Mouse (Mus musculus): ENCODE data around the gene Lcmt2. TPM values are rescaled to one million over a fixed set of nuclear protein-coding genes. Genes with fewer than 3 reads are reported as not detected.

The Lcmt2 gene
- 19.3 and 19.8 TPM in 2 replicates for polyA plus RNA-seq (2015; fragmentation: Nextera tagmentation; extraction: Ambion mirVana)

DNA sequence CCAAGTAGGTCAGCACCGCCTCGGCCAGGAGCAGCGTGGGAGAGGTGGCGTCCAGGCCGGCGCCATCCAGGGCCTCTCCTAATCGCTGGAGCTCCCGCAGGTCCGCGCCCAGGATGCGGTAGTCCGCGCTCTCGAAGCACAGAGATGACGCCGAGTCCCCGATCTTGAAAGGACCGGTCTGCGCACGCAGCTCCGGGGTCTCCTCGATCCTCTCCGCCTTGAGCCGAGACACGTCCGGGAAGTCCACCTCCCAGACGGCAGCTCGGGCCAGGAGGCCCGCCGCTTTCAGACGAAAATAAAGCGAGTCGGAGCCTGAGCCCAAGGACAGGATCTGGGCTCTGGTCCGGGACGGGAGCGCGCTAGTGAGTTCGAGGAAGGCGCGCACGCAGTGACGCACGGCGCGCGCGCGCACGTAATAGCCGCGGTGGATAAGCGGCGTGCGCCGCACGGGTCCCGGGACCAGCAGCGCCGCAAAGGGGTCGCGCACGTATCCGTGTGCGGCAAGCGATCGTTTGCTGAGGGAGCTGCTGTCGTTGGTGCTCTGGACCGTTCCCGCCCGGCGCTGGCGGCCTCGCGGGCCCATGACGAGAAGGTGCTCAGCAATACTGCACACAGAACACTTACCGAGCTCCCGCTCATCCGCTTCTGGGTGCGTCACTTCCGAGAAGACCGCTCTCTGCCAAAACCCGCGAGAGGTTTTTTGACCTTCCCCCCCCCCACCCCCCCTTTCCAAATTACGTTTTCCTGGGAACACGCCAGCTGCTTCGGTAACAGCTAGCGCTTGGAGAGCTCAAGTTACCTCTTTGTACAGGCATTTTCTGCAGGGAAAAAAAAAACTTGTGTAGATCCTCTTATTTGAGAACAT lies at the start of gene Lcmt2, which contains the start of gene Adal:
TSS of gene Lcmt2 (minus strand) at position 636 of the 865 bp plus-strand sequence.
TSS of gene Adal (plus strand) at position 411 of the 865 bp plus-strand sequence.
- Histone ChIP-seq H3K4me1 (ENCODE audit: control insufficient read depth, insufficient read depth, low read length) (peaks cover 15% of the 10 kb centered on the region), H3K4me2 (ENCODE audit: low read depth, low read length) (peak within 1 kb of the TSS; percentile 88), H3K36me3 (ENCODE audit: control insufficient read depth, insufficient read depth, low read length) (peaks cover 6% of the 10 kb centered on the region), H3K9ac (ENCODE audit: low read depth, low read length) (peak within 1 kb of the TSS; percentile 95), H3K27ac (ENCODE audit: low read length) (peak within 1 kb of the TSS; percentile 99), H3K27me3 (replicated peaks; ENCODE audit: control insufficient read depth, insufficient read depth, low read length) (no peaks in the 10 kb centered on the region), H3K9me3 (ENCODE audit: control insufficient read depth, low read length) (no peaks in the 10 kb centered on the region), H3K4me3 (ENCODE audit: low read length) (peak within 1 kb of the TSS; percentile 73)
- peak; percentile 97 for ATAC-seq
- WGBS = under 1% methylated on average over 87 of the region's 87 CpGs

DNA sequence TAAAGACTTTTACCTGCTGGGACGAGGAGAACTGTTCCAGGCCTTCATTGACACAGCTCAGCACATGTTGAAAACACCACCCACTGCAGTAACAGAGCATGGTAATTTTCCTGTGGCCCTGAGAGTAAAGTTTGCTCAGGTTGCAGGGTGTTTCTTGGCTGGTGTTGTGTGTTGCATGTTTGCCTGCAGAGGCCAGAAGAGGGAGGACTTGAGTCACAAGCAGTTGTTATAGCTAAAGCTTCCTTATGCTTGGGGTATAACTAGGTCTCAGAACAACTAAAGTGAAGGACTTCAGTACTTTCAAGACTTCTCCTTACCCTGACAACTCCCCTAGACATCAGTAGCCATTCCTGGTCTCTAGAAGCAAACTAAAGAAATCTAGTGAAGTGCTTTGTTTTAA lies 48.1 kb upstream of the Lcmt2 start:
- H3K36me3 ChIP-seq (ENCODE audit: control insufficient read depth, insufficient read depth, low read length) = peaks cover 7% of the 10 kb centered on the region
- WGBS = 76% methylated on average over 1 of the region's 1 CpGs
- ATAC-seq = no peak

DNA sequence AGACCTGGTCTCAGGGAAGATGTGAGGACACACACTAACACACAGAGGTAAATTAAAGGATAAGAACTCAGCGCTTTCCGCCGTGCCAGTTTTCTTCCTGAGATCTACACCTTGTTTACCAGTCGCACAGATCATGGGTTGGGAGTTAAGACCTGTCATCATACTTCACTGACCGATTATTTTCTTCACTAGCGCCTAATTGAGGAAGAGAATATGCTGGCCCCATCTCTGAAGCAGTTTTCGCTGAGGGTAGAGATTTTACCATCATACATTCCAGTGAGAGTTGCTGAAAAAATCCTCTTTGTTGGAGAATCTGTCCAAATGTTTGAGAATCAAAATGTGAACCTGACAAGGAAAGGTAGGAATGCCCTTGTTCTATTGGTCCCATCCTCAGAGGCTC lies 43.7 kb upstream of the Lcmt2 start:
- Histone ChIP-seq H3K27me3 (replicated peaks; ENCODE audit: control insufficient read depth, insufficient read depth, low read length) (no peaks in the 10 kb centered on the region), H3K36me3 (ENCODE audit: control insufficient read depth, insufficient read depth, low read length) (no peaks in the 10 kb centered on the region; the same call in none of the 2 replicates), H3K4me3 (ENCODE audit: low read length) (no peak overlapping the region), H3K9me3 (ENCODE audit: control insufficient read depth, low read length) (no peaks in the 10 kb centered on the region), H3K4me1 (ENCODE audit: control insufficient read depth, insufficient read depth, low read length) (no peaks in the 10 kb centered on the region), H3K4me2 (ENCODE audit: low read depth, low read length) (no peak overlapping the region), H3K9ac (ENCODE audit: low read depth, low read length) (no peak overlapping the region), H3K27ac (ENCODE audit: low read length) (no peak overlapping the region)
- WGBS = 96% methylated on average over 7 of the region's 7 CpGs
- ATAC-seq = no peak

More for the DNA sequence above, 48.1 kb upstream of the Lcmt2 start:
- no peak overlapping the region for H3K27ac ChIP-seq (ENCODE audit: low read length)
- H3K4me2 ChIP-seq (ENCODE audit: low read depth, low read length) = no peak overlapping the region
- no peaks in the 10 kb centered on the region for H3K4me1 ChIP-seq (ENCODE audit: control insufficient read depth, insufficient read depth, low read length)
- H3K4me3 ChIP-seq (ENCODE audit: low read length) = no peak overlapping the region
- no peak overlapping the region for H3K9ac ChIP-seq (ENCODE audit: low read depth, low read length)
- no peaks in the 10 kb centered on the region for H3K9me3 ChIP-seq (ENCODE audit: control insufficient read depth, low read length)
- no peaks in the 10 kb centered on the region for H3K27me3 ChIP-seq (replicated peaks; ENCODE audit: control insufficient read depth, insufficient read depth, low read length)

DNA sequence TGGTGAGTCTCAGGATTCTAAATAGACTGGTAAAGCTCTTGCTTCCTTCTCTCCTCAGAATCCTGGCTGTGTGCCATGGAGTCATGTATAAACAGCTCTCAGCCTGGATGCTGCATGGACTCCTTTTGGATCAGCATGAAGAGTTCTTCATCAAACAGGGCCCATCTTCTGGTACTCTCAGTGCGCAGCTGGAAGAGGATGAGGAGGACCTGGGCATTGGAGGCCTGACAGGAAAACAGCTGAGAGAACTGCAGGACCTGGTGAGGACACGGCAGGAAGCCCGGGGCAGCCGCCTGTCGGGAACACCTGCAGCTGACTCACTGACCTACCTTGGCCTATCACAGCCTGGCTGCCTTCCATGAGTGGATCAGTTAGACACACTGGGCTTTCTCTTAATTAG lies 43.0 kb upstream of the Lcmt2 start:
- H3K27ac ChIP-seq (ENCODE audit: low read length) = no peak overlapping the region
- H3K4me3 ChIP-seq (ENCODE audit: low read length) = no peak overlapping the region
- no peaks in the 10 kb centered on the region for H3K4me1 ChIP-seq (ENCODE audit: control insufficient read depth, insufficient read depth, low read length)
- H3K4me2 ChIP-seq (ENCODE audit: low read depth, low read length) = no peak overlapping the region
- ATAC-seq = no peak
- H3K36me3 ChIP-seq (ENCODE audit: control insufficient read depth, insufficient read depth, low read length) = peaks cover 2% of the 10 kb centered on the region
- H3K9ac ChIP-seq (ENCODE audit: low read depth, low read length) = no peak overlapping the region
- 80% methylated on average over 5 of the region's 5 CpGs for WGBS
- no peaks in the 10 kb centered on the region for H3K27me3 ChIP-seq (replicated peaks; ENCODE audit: control insufficient read depth, insufficient read depth, low read length)
- H3K9me3 ChIP-seq (ENCODE audit: control insufficient read depth, low read length) = no peaks in the 10 kb centered on the region

DNA sequence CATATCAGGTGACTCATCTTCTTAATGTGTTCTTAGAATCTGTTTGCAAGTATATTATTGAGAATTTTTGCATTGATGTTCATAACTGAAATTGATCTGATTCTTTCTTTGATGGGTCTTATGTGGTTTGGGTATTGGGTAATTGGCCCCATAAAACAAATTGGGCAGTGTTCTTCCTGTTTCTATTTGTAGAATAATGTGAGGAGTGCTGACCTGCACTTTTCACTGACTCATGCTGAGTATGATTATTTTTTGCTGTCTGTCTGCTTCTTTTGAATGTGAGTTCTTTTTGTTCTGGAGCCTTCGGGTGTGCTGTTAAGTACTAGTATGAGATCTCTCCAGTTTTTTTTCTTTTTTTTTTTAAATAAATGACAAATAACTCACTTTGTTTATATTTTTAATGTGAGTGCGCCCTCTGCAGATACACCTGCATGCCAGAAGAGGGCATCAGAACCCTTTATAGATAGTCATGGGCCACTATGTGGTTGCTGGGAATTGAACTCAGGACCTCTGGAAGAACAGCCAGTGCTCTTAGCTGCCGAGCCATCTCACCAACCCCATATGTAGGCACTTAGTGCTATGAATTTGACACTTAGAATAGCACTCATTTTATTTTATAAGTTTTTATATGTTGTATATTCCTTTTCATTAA lies 38.5 kb upstream of the Lcmt2 start:
- WGBS = 95% methylated on average over 3 of the region's 3 CpGs
- no peaks in the 10 kb centered on the region for H3K4me1 ChIP-seq (ENCODE audit: control insufficient read depth, insufficient read depth, low read length)
- no peaks in the 10 kb centered on the region for H3K27me3 ChIP-seq (replicated peaks; ENCODE audit: control insufficient read depth, insufficient read depth, low read length)
- no peak overlapping the region for H3K27ac ChIP-seq (ENCODE audit: low read length)
- no peak overlapping the region for H3K4me3 ChIP-seq (ENCODE audit: low read length)
- H3K36me3 ChIP-seq (ENCODE audit: control insufficient read depth, insufficient read depth, low read length) = peaks cover 15% of the 10 kb centered on the region
- H3K9ac ChIP-seq (ENCODE audit: low read depth, low read length) = no peak overlapping the region
- ATAC-seq = no peak
- H3K4me2 ChIP-seq (ENCODE audit: low read depth, low read length) = no peak overlapping the region
- no peaks in the 10 kb centered on the region for H3K9me3 ChIP-seq (ENCODE audit: control insufficient read depth, low read length)

DNA sequence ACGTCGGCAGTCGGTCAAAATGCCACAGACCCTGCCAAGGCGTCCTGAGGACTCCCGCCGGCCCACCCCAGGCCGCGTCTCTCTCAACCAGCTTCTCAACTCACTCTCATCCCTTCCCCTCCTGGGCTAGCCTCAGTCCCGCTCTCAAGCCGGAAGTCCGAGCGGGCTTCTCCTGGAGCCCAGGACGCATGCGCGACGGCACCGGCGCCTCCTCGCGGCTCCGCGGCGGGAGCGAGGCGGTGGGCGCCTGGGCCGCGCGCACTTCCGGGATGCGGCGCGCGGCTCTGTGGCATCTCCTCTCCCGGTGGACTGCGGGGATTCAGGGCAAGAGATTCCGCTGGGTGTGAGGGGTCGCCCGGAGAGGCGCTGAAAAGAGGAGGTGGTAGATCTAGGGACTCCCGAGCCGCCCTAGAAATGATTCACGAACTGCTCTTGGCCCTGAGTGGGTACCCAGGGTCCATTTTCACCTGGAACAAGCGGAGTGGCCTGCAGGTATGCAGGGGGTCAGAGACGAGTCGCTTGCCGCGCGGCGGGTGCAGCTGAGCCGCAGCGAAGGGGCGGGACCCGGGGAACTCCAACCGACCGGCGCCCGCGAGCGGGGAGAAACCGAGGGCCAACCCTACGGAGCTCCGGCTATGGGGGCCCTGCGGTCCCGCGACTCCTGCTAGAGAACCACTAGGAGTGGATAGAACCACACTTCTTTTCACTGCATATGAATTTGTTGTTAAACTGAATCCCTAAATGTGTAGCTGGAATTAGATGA lies 30.7 kb upstream of the Lcmt2 start, which contains the start of gene Zscan29:
TSS of gene Zscan29 (minus strand) at position 146 of the 763 bp plus-strand sequence.
- Histone ChIP-seq H3K4me1 (ENCODE audit: control insufficient read depth, insufficient read depth, low read length) (peaks cover 14% of the 10 kb centered on the region), H3K36me3 (ENCODE audit: control insufficient read depth, insufficient read depth, low read length) (peaks cover 6% of the 10 kb centered on the region), H3K9me3 (ENCODE audit: control insufficient read depth, low read length) (no peaks in the 10 kb centered on the region), H3K4me2 (ENCODE audit: low read depth, low read length) (peak within 1 kb of the TSS; percentile 86), H3K27me3 (replicated peaks; ENCODE audit: control insufficient read depth, insufficient read depth, low read length) (no peaks in the 10 kb centered on the region), H3K9ac (ENCODE audit: low read depth, low read length) (peak within 1 kb of the TSS; percentile 90), H3K27ac (ENCODE audit: low read length) (peak within 1 kb of the TSS; percentile 90), H3K4me3 (ENCODE audit: low read length) (peak within 1 kb of the TSS; percentile 88)
- peak; percentile 97 for ATAC-seq
- WGBS = under 1% methylated on average over 64 of the region's 66 CpGs

DNA sequence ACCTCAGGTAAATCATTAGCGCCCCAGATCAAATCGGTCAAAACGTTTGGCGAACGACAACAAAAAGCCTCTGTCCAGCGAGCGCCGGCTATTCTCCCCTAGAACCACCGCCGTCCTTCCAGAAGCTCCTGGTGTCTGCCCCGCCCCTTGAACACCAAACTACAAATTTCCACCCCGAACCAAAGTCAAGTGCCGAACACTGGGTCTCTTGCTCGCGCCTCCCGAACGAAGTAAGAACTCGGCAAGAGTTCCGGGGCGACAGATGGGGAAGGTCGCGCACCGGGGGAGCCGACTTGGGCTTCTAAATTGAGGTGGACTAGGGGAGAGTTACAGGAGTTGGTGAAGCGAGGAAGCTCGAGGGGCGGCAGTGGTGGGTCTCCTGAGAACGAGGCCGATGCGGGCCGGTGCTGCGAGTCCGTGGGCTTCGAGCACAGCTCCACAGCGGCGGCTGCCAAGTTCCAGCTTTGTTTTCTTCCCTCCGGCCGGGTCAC lies 30.1 kb upstream of the Lcmt2 start, which contains the start of gene Tubgcp4:
TSS of gene Tubgcp4 (plus strand) at position 174 of the 491 bp plus-strand sequence.
- Histone ChIP-seq H3K27ac (ENCODE audit: low read length) (peak within 1 kb of the TSS; percentile 90), H3K4me3 (ENCODE audit: low read length) (peak within 1 kb of the TSS; percentile 88), H3K36me3 (ENCODE audit: control insufficient read depth, insufficient read depth, low read length) (peaks cover 9% of the 10 kb centered on the region), H3K9me3 (ENCODE audit: control insufficient read depth, low read length) (no peaks in the 10 kb centered on the region), H3K27me3 (replicated peaks; ENCODE audit: control insufficient read depth, insufficient read depth, low read length) (no peaks in the 10 kb centered on the region), H3K4me2 (ENCODE audit: low read depth, low read length) (peak within 1 kb of the TSS; percentile 86), H3K9ac (ENCODE audit: low read depth, low read length) (peak within 1 kb of the TSS; percentile 90), H3K4me1 (ENCODE audit: control insufficient read depth, insufficient read depth, low read length) (peaks cover 14% of the 10 kb centered on the region)
- under 1% methylated on average over 38 of the region's 38 CpGs for WGBS
- peak; percentile 64 for ATAC-seq

DNA sequence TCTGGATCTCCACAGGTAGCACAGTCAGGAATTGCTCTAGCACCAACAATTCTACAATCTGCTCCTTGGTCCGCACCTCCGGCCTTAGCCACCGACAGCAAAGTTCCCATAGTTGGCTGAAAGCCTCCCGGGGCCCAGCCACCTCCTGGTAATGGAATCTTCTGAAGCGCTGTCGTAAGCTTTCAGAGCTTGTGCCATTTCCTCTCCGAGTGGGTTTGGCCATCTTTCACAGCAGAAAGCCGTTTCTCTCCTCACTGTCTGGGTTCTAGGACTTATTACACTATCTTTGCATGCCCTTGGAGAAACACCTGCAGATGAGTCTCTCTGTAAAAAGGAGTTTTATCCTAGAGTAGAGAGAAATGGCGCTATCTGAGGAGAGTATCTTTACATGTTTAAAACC lies 29.4 kb upstream of the Lcmt2 start:
- Histone ChIP-seq H3K4me1 (ENCODE audit: control insufficient read depth, insufficient read depth, low read length) (peaks cover 14% of the 10 kb centered on the region), H3K27me3 (replicated peaks; ENCODE audit: control insufficient read depth, insufficient read depth, low read length) (no peaks in the 10 kb centered on the region), H3K9ac (ENCODE audit: low read depth, low read length) (peak overlapping the region; percentile 90), H3K36me3 (ENCODE audit: control insufficient read depth, insufficient read depth, low read length) (peaks cover 6% of the 10 kb centered on the region; the same call in 1 of the 2 replicates), H3K4me2 (ENCODE audit: low read depth, low read length) (peak overlapping the region; percentile 86), H3K27ac (ENCODE audit: low read length) (peak overlapping the region; percentile 90), H3K4me3 (ENCODE audit: low read length) (peak overlapping the region; percentile 88), H3K9me3 (ENCODE audit: control insufficient read depth, low read length) (no peaks in the 10 kb centered on the region)
- ATAC-seq = no peak
- 3% methylated on average over 9 of the region's 9 CpGs for WGBS

All from intestine, embryonic 16.5 days (tissue).